Mouse (Mus musculus) spleen, postnatal 36 days (tissue): ENCODE results near the gene Etnk2.

Experiments used
- DNase-seq, 2 experiments: peaks; one replicate each; pipeline ENCODE4 v3.0.0; 2022; ENCODE audit warnings: low spot score in 2 of 2, mixed read lengths in 1 of 2

The Etnk2 gene

GRCm38 (mm10) chr1:133382552-133383155 is 19.3 kb downstream of the Etnk2 start:
- no peak for DNase-seq

- no peak for DNase-seq
Measured at GRCm38 (mm10) chr1:133383157-133383783, 19.9 kb downstream of the Etnk2 start.

GRCm38 (mm10) chr1:133385506-133385905 is 22.1 kb downstream of the Etnk2 start:
- peak; percentile 63 for DNase-seq

GRCm38 (mm10) chr1:133386209-133386608 is 22.8 kb downstream of the Etnk2 start:
- DNase-seq, result no peak

- DNase-seq, result no peak
Measured at GRCm38 (mm10) chr1:133387539-133388268, 24.3 kb downstream of the Etnk2 start.

- DNase-seq, result no peak
Measured at GRCm38 (mm10) chr1:133394702-133395101, 31.3 kb downstream of the Etnk2 start.

- no peak for DNase-seq
Measured at GRCm38 (mm10) chr1:133396693-133397092, 33.3 kb downstream of the Etnk2 start.

GRCm38 (mm10) chr1:133397094-133397482 is 33.7 kb downstream of the Etnk2 start:
- DNase-seq, result no peak

- DNase-seq, result no peak
Measured at GRCm38 (mm10) chr1:133397483-133398237, 34.3 kb downstream of the Etnk2 start.

GRCm38 (mm10) chr1:133400014-133400725 is 36.8 kb downstream of the Etnk2 start:
- no peak for DNase-seq

GRCm38 (mm10) chr1:133404005-133404404 is 40.6 kb downstream of the Etnk2 start:
- no peak for DNase-seq

- no peak for DNase-seq
Measured at GRCm38 (mm10) chr1:133406614-133407013, 43.2 kb downstream of the Etnk2 start.

- no peak for DNase-seq
Measured at GRCm38 (mm10) chr1:133407436-133407835, 44.1 kb downstream of the Etnk2 start.

GRCm38 (mm10) chr1:133408321-133408720 is 44.9 kb downstream of the Etnk2 start:
- no peak for DNase-seq

- no peak for DNase-seq
Measured at GRCm38 (mm10) chr1:133408880-133409516, 45.6 kb downstream of the Etnk2 start.

GRCm38 (mm10) chr1:133409786-133410185 is 46.4 kb downstream of the Etnk2 start:
- DNase-seq, result no peak

- no peak for DNase-seq
Measured at GRCm38 (mm10) chr1:133411506-133412147, 48.3 kb downstream of the Etnk2 start.

- DNase-seq, result no peak
Measured at GRCm38 (mm10) chr1:133412941-133413340, 49.6 kb downstream of the Etnk2 start.

- DNase-seq, result no peak
Measured at GRCm38 (mm10) chr1:133415086-133415485, 51.7 kb downstream of the Etnk2 start.

- no peak for DNase-seq
Measured at GRCm38 (mm10) chr1:133415505-133415904, 52.1 kb downstream of the Etnk2 start.

- DNase-seq, result no peak
Measured at GRCm38 (mm10) chr1:133416472-133416871, 53.1 kb downstream of the Etnk2 start.
